Mouse (Mus musculus) C2C12 (cell line): ENCODE results near the gene Cubn.

Experiments used
- CTCF ChIP-seq: IDR thresholded peaks from one replicate; pipeline ENCODE4 v1.5.1; 2011; ENCODE audit not compliant: control insufficient read depth, insufficient read depth, insufficient read length
- FOSL1 ChIP-seq: IDR thresholded peaks from one replicate; pipeline ENCODE4 v1.8.0; 2011; ENCODE audit warnings: mild to moderate bottlenecking, low read length; ENCODE audit not compliant: poor library complexity, insufficient read depth, severe bottlenecking
- MAX ChIP-seq: IDR thresholded peaks from one replicate; pipeline ENCODE4 v1.6.1; 2011; ENCODE audit warnings: mild to moderate bottlenecking, control low read depth
- USF1 ChIP-seq: IDR thresholded peaks from one replicate; pipeline ENCODE4 v1.6.1; 2011; ENCODE audit warnings: low read depth, mild to moderate bottlenecking, control low read depth, moderate library complexity

DNA sequence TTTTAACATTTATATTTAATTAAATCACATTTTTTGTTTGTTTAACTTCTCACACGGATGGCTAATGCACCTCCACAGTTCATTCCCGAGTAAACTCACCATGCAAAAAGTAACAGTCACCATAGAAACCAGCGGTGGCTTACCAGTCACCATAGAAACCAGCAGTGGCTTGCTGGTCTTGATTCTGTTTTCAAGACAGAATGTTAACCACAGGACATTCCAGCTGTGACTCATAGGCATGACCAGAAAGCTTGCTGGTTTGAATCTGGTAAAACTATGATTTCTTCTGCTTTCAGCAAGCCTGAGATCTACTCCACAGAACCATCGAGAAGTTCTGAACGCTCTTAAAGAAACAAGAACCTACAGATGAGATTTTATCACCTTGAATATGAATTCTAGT lies 84.3 kb downstream of the Cubn start:
- TF ChIP-seq FOSL1 (peak; percentile 85), CTCF (no peak), MAX (peak; percentile 60), USF1 (no peak)
